Mouse (Mus musculus) olfactory bulb, adult 2 months (tissue): ENCODE measurements at regions not wholly inside any gene's neighbourhood (a gene's known extent, or its start where the extent isn't known, plus 50 kb on each side); places are given as distances from the start of the nearest gene placed in this dataset.

Experiments
- CTCF ChIP-seq: fragments of 200-500 bp; IDR thresholded peaks from 2 replicates; pipeline ENCODE4 v1.5.1; 2012; ENCODE audit warnings: low read depth, mild to moderate bottlenecking, low read length, moderate library complexity; ENCODE audit not compliant: insufficient read depth
- POLR2A ChIP-seq: fragments of 200-500 bp; IDR thresholded peaks from 2 replicates; pipeline ENCODE4 v1.6.1; 2012; ENCODE audit warnings: mild to moderate bottlenecking, low read depth, low read length, moderate library complexity; ENCODE audit not compliant: insufficient read depth

DNA sequence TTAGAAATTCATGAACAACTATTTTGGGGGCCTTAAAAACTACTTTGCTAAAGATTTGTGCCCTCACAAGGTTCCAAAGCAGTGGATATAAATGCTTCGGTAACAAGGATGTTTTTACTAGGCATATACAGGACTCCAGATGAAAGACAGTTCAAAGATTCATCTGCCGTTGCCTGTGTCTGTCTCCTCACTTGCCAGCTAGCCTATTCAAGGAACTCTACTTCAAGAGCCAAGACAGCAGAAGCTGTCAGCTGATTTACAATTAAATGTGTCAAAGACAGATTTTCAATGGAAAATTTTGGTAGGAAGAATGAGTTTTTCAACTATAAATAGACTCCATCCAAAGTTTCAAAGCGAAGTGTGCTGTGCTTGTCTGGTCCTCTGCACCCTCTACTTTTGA is 494.0 kb upstream of the A1bg start:
- no peak for TF ChIP-seq POLR2A
- no peak for TF ChIP-seq CTCF
